Mouse (Mus musculus) forebrain, embryonic 11.5 days (tissue): ENCODE measurements around the gene Ctbp2. TPM values are rescaled to one million over a fixed set of nuclear protein-coding genes. Genes with fewer than 3 reads are reported as not detected.

Experiments used
- ATAC-seq: fragments of 200-750 bp; cut with Nextera tagmentation; replicated peaks from 2 replicates; pipeline ENCODE4 v1.8.0; 2017; ENCODE audit warnings: moderate TSS enrichment; ENCODE audit not compliant: low FRiP score
- DNase-seq: peaks from one replicate; pipeline ENCODE4 v3.0.0-alpha.2; 2017; ENCODE audit warnings: low spot score
- H3K27ac ChIP-seq: fragments of 300-500 bp; sonication (generic); 2 replicates; pipeline ENCODE4 v1.5.1; 2014; ENCODE audit warnings: low read depth, low read length
- H3K27me3 ChIP-seq: fragments of 300-500 bp; sonication (generic); 2 replicates; pipeline ENCODE4 v1.6.1; 2014; ENCODE audit warnings: mild to moderate bottlenecking, low read length, mixed read lengths; ENCODE audit not compliant: control insufficient read depth, insufficient read depth
- H3K36me3 ChIP-seq: fragments of 300-500 bp; sonication (generic); 2 replicates; pipeline ENCODE4 v1.6.1; 2014; ENCODE audit warnings: mild to moderate bottlenecking, low read length, moderate library complexity, mixed read lengths; ENCODE audit not compliant: control insufficient read depth, insufficient read depth
- H3K4me1 ChIP-seq: fragments of 300-500 bp; sonication (generic); replicated peaks from 2 replicates; pipeline ENCODE4 v1.6.1; 2014; ENCODE audit warnings: low read length, mixed read lengths; ENCODE audit not compliant: control insufficient read depth, insufficient read depth
- H3K4me2 ChIP-seq: fragments of 300-500 bp; sonication (generic); 2 replicates; pipeline ENCODE4 v1.6.1; 2014; ENCODE audit warnings: low read depth, mild to moderate bottlenecking, low read length, moderate library complexity, mixed read lengths; ENCODE audit not compliant: severe bottlenecking
- H3K4me3 ChIP-seq: fragments of 300-500 bp; sonication (generic); 2 replicates; pipeline ENCODE4 v1.5.1; 2014; ENCODE audit warnings: low read depth, low read length
- H3K9ac ChIP-seq: fragments of 300-500 bp; sonication (generic); 2 replicates; pipeline ENCODE4 v1.6.1; 2014; ENCODE audit warnings: low read length
- H3K9me3 ChIP-seq: fragments of 300-500 bp; sonication (generic); 2 replicates; pipeline ENCODE4 v1.6.1; 2016; ENCODE audit warnings: low read length, mixed read lengths; ENCODE audit not compliant: control insufficient read depth
- WGBS: fragments of 180-500 bp; shearing (Covaris S2); extraction: QIAGEN DNeasy Blood & Tissue Kit; methylation state at CpG from one replicate; pipeline ENCODE4 v1.1.7; 2014; 5-methylcytosine and 5-hydroxymethylcytosine counted together
- polyA plus RNA-seq: library from polyadenylated mRNA; unstranded; fragments of >200 nt; fragmentation: Nextera tagmentation; extraction: Ambion mirVana; gene quantifications from 2 replicates; pipeline ENCODE4 v1.2.1, GENCODE M21; 2014

Ctbp2 gene
- polyA plus RNA-seq, 1 experiment from 2014 or later, result 137 TPM

GRCm38 (mm10) chr7:132976079-132976478 lies 148.1 kb downstream of the Ctbp2 start:
- Histone ChIP-seq H3K4me2 (no peak overlapping the region), H3K4me3 (no peak overlapping the region), H3K9ac (no peak overlapping the region), H3K27me3 (no peaks in the 10 kb centered on the region), H3K9me3 (no peaks in the 10 kb centered on the region), H3K27ac (no peak overlapping the region), H3K4me1 (no peaks in the 10 kb centered on the region), H3K36me3 (no peaks in the 10 kb centered on the region)
- WGBS, result 79% methylated on average over 2 of the region's 2 CpGs
- ATAC-seq (no peak), DNase-seq (no peak)

DNA sequence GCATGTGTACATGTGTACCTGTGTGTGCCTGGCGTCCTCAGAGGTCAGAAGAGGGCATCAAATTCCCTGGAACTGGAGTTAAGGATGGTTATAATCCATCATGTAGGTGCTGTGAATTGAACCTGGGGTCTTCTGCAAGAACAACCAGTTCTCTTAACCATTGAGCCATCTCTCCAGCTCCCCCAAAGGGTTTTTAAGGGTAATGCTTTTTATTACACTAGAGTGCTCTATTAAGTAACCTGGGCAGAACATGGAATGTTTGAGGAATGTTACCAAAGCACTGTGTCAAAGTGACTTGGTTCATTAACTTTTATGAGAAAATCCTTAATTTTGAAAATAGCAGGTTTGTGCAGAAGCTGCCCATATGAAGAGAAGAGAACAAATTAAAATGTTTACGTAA lies 152.1 kb downstream of the Ctbp2 start:
- no peak overlapping the region for H3K4me3 ChIP-seq
- no peak for ATAC-seq
- no peak overlapping the region for H3K27ac ChIP-seq
- no peak for DNase-seq
- WGBS, result 95% methylated on average over 2 of the region's 2 CpGs
- H3K9me3 ChIP-seq, result no peaks in the 10 kb centered on the region
- no peaks in the 10 kb centered on the region for H3K27me3 ChIP-seq
- H3K36me3 ChIP-seq, result no peaks in the 10 kb centered on the region
- H3K4me1 ChIP-seq, result no peaks in the 10 kb centered on the region
- H3K4me2 ChIP-seq, result no peak overlapping the region
- H3K9ac ChIP-seq, result no peak overlapping the region

GRCm38 (mm10) chr7:132965707-132966106 lies 158.4 kb downstream of the Ctbp2 start:
- Histone ChIP-seq H3K9me3 (no peaks in the 10 kb centered on the region), H3K4me1 (no peaks in the 10 kb centered on the region), H3K36me3 (no peaks in the 10 kb centered on the region), H3K27me3 (no peaks in the 10 kb centered on the region), H3K4me3 (no peak overlapping the region), H3K4me2 (no peak overlapping the region), H3K27ac (no peak overlapping the region), H3K9ac (no peak overlapping the region)
- WGBS, result 84% methylated on average over 2 of the region's 2 CpGs
- ATAC-seq (no peak), DNase-seq (no peak)

GRCm38 (mm10) chr7:132964395-132964794 lies 159.8 kb downstream of the Ctbp2 start:
- Histone ChIP-seq H3K36me3 (no peaks in the 10 kb centered on the region), H3K9me3 (no peaks in the 10 kb centered on the region), H3K4me1 (no peaks in the 10 kb centered on the region)

DNA sequence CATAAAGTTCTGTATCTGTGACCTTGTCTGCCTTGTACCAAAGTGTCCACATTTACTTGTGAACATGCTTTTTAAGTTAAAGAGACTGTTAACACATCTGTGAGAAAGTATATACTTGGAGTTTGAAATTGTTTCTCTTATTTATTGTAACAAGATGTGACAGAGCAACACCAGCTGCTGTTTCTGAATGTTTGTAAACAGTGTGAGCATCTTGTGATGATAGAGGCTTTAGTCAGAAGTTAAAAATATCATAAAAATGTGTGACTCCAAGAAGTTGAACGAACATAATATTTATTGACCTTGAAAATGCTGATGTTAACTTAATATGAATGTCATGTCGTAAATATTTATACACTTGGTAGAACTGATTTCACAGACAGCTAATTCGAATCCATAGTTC lies 173.5 kb downstream of the Ctbp2 start:
- no peaks in the 10 kb centered on the region for H3K27me3 ChIP-seq
- no peaks in the 10 kb centered on the region for H3K9me3 ChIP-seq
- ATAC-seq (no peak), DNase-seq (no peak)
- WGBS, result 96% methylated on average over 3 of the region's 3 CpGs
- no peaks in the 10 kb centered on the region for H3K36me3 ChIP-seq
- no peak overlapping the region for H3K9ac ChIP-seq
- no peak overlapping the region for H3K27ac ChIP-seq
- no peak overlapping the region for H3K4me3 ChIP-seq
- no peaks in the 10 kb centered on the region for H3K4me1 ChIP-seq
- no peak overlapping the region for H3K4me2 ChIP-seq

More at GRCm38 (mm10) chr7:132964395-132964794, 159.8 kb downstream of the Ctbp2 start:
- no peak for ATAC-seq
- DNase-seq, result no peak
- H3K27ac ChIP-seq, result no peak overlapping the region
- H3K4me3 ChIP-seq, result no peak overlapping the region
- 88% methylated on average over 3 of the region's 3 CpGs for WGBS
- no peak overlapping the region for H3K9ac ChIP-seq
- H3K27me3 ChIP-seq, result no peaks in the 10 kb centered on the region
- no peak overlapping the region for H3K4me2 ChIP-seq

DNA sequence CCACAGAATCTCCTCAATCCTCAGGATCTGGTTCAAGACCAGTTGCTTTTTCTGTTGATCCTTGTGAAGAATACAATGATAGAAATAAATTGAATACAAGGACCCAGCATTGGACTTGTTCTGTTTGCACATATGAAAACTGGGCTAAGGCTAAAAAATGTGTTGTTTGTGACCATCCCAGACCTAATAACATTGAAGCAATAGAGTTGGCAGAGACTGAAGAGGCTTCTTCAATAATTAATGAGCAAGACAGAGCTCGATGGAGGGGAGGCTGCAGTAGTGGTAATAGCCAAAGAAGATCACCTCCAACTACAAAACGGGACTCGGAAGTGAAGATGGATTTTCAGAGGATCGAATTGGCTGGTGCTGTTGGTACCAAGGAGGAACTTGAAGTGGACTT lies 174.2 kb downstream of the Ctbp2 start:
- ATAC-seq, result no peak
- Histone ChIP-seq H3K9me3 (no peaks in the 10 kb centered on the region), H3K27ac (no peak overlapping the region), H3K4me1 (no peaks in the 10 kb centered on the region), H3K36me3 (no peaks in the 10 kb centered on the region), H3K27me3 (no peaks in the 10 kb centered on the region), H3K4me2 (no peak overlapping the region), H3K4me3 (no peak overlapping the region), H3K9ac (no peak overlapping the region)
- no peak for DNase-seq
- WGBS, result 97% methylated on average over 4 of the region's 4 CpGs

GRCm38 (mm10) chr7:132940569-132940968 lies 183.6 kb downstream of the Ctbp2 start:
- no peaks in the 10 kb centered on the region for H3K9me3 ChIP-seq
- ATAC-seq (no peak), DNase-seq (no peak)
- H3K4me2 ChIP-seq, result no peak overlapping the region
- no peaks in the 10 kb centered on the region for H3K36me3 ChIP-seq
- no peaks in the 10 kb centered on the region for H3K4me1 ChIP-seq
- no peak overlapping the region for H3K4me3 ChIP-seq
- H3K27me3 ChIP-seq, result no peaks in the 10 kb centered on the region
- H3K9ac ChIP-seq, result no peak overlapping the region
- WGBS, result 90% methylated on average over 2 of the region's 2 CpGs
- no peak overlapping the region for H3K27ac ChIP-seq

DNA sequence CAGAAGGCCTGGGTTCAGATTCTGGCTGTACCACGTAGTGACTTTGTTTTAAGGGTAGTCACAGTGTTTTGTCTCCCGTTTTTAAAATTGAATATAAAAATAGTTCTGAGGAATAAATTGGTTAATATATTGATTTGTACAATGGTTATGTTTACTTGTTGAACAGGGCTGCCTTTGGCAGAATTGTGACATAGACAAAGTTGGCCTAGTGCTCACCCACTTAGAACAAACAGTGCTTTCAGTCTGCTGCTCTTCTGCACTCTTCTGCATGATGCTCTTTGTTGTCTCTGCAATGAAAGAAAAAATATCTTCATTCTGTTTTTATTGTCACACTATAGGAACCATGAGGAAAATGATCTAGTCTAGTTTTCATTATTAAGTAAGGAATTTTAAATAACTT lies 185.0 kb downstream of the Ctbp2 start:
- Histone ChIP-seq H3K27ac (no peak overlapping the region), H3K4me3 (no peak overlapping the region), H3K9me3 (no peaks in the 10 kb centered on the region), H3K4me2 (no peak overlapping the region), H3K36me3 (no peaks in the 10 kb centered on the region), H3K9ac (no peak overlapping the region), H3K27me3 (no peaks in the 10 kb centered on the region), H3K4me1 (no peaks in the 10 kb centered on the region)
- no peak for DNase-seq
- 85% methylated on average over 2 of the region's 2 CpGs for WGBS
- no peak for ATAC-seq
